Mouse (Mus musculus) brain, embryonic 14.5 days (tissue): ENCODE data around the gene Dbil5.

Source experiments
- CTCF ChIP-seq: fragments of 200-500 bp; IDR thresholded peaks from 2 replicates; pipeline ENCODE4 v1.5.1; 2012; ENCODE audit warnings: inconsistent platforms, mild to moderate bottlenecking, moderate library complexity, borderline replicate concordance; ENCODE audit not compliant: insufficient read depth, insufficient read length; ENCODE audit errors: extremely low read depth
- POLR2A ChIP-seq: fragments of 200-500 bp; IDR thresholded peaks from 2 replicates; pipeline ENCODE4 v1.6.1; 2012; ENCODE audit warnings: mild to moderate bottlenecking, inconsistent platforms, borderline replicate concordance; ENCODE audit not compliant: poor library complexity, insufficient read depth, insufficient read length, severe bottlenecking; ENCODE audit errors: extremely low read depth

GRCm38 (mm10) chr11:76268001-76268459, 50.6 kb downstream of the Dbil5 start:
- TF ChIP-seq CTCF (no peak), POLR2A (no peak)
